Mouse (Mus musculus) liver, embryonic 11.5 days (tissue): Measurements from ENCODE around the gene Olfr288. TPM values are rescaled to one million over a fixed set of nuclear protein-coding genes. Genes with fewer than 3 reads are reported as not detected.

Experiments used
- ATAC-seq: fragments of 200-750 bp; cut with Nextera tagmentation; replicated peaks from 2 replicates; pipeline ENCODE4 v1.8.0; 2017; ENCODE audit warnings: moderate number of reproducible peaks, mild to moderate bottlenecking, moderate TSS enrichment, moderate library complexity; ENCODE audit not compliant: low FRiP score
- DNase-seq: peaks from one replicate; pipeline ENCODE4 v3.0.0-alpha.2; 2017; ENCODE audit warnings: low spot score
- H3K27ac ChIP-seq: fragments of 300-500 bp; sonication (generic); 2 replicates; pipeline ENCODE4 v1.5.1; 2014; ENCODE audit warnings: mild to moderate bottlenecking, low read depth, low read length, control low read depth
- H3K27me3 ChIP-seq: fragments of 300-500 bp; sonication (generic); replicated peaks from 2 replicates; pipeline ENCODE4 v1.6.1; 2014; ENCODE audit warnings: low read length, mixed read lengths; ENCODE audit not compliant: control insufficient read depth, insufficient read depth
- H3K36me3 ChIP-seq: fragments of 300-500 bp; sonication (generic); 2 replicates; pipeline ENCODE4 v1.6.1; 2014; ENCODE audit warnings: mild to moderate bottlenecking, low read length, moderate library complexity, mixed read lengths; ENCODE audit not compliant: control insufficient read depth, insufficient read depth
- H3K4me1 ChIP-seq: fragments of 300-500 bp; sonication (generic); replicated peaks from 2 replicates; pipeline ENCODE4 v1.6.1; 2014; ENCODE audit warnings: low read length, mixed read lengths; ENCODE audit not compliant: control insufficient read depth, insufficient read depth
- H3K4me2 ChIP-seq: fragments of 300-500 bp; sonication (generic); 2 replicates; pipeline ENCODE4 v1.6.1; 2014; ENCODE audit warnings: mild to moderate bottlenecking, control low read depth, moderate library complexity
- H3K4me3 ChIP-seq: fragments of 300-500 bp; sonication (generic); 2 replicates; pipeline ENCODE4 v1.5.1; 2014; ENCODE audit warnings: low read depth, low read length, control low read depth
- H3K9ac ChIP-seq: fragments of 300-500 bp; sonication (generic); 2 replicates; pipeline ENCODE4 v1.6.1; 2014; ENCODE audit warnings: low read depth, low read length, control low read depth
- H3K9me3 ChIP-seq: fragments of 300-500 bp; sonication (generic); 2 replicates; pipeline ENCODE4 v1.6.1; 2016; ENCODE audit warnings: low read length, inconsistent platforms, mixed read lengths; ENCODE audit not compliant: control insufficient read depth
- WGBS: fragments of 180-500 bp; shearing (Covaris S2); extraction: QIAGEN DNeasy Blood & Tissue Kit; methylation state at CpG from one replicate; pipeline ENCODE4 v1.1.7; 2014; 5-methylcytosine and 5-hydroxymethylcytosine counted together
- polyA plus RNA-seq: library from polyadenylated mRNA; unstranded; fragments of >200 nt; fragmentation: Nextera tagmentation; extraction: Ambion mirVana; gene quantifications from 2 replicates; pipeline ENCODE4 v1.2.1, GENCODE M21; 2014

Olfr288 gene
- polyA plus RNA-seq, 1 experiment from 2014 or later = not detected

DNA sequence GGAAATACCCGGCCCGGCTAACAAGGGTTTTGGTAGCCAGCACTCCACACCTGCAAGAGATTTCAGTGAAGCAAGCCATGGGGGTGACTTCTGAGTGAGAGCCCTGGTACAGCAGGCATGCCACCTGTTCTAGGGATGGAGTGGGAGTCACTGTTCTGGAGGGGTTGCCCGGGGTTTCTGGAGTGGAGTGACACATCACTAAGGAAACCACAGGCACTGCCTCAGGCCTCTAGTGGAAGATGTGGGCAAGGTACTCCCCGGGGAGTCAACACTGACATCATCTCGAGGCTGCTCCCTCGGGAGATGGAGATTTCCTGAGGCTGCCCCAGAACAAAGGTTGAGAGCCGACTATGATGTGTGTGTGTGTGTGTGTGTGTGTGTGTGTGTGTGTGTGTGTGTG is 25.0 kb downstream of the Olfr288 start:
- H3K27ac ChIP-seq = no peak overlapping the region
- peaks cover 77% of the 10 kb centered on the region for H3K27me3 ChIP-seq
- no peak overlapping the region for H3K4me3 ChIP-seq
- WGBS = 38% methylated on average over 7 of the region's 7 CpGs
- H3K36me3 ChIP-seq = no peaks in the 10 kb centered on the region
- ATAC-seq (no peak), DNase-seq (no peak)
- no peak overlapping the region for H3K9ac ChIP-seq
- H3K4me2 ChIP-seq = no peak overlapping the region
- H3K9me3 ChIP-seq = no peaks in the 10 kb centered on the region
- H3K4me1 ChIP-seq = no peaks in the 10 kb centered on the region

DNA sequence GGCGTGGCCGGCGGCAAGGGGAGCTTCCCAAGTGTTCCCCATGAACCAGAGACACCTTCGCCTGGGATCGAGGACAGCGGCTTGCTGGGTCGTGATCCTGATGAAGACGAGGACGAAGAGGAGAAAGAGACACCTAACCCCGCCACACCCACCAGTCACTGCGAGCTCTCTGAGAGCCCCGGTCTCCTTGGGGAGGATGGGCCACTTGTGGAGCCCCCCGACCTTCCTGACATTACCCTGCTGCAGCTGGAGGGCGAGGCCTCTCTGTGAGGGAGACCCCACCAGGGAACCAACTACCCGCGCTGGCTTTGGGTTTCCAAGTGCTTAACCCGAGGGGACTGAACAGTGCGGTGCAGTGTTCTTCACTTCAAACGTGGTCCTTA is 26.7 kb downstream of the Olfr288 start:
- no peak for ATAC-seq
- H3K27ac ChIP-seq = no peak overlapping the region
- no peak overlapping the region for H3K4me3 ChIP-seq
- peaks cover 80% of the 10 kb centered on the region for H3K27me3 ChIP-seq
- H3K4me2 ChIP-seq = no peak overlapping the region
- no peaks in the 10 kb centered on the region for H3K36me3 ChIP-seq
- H3K4me1 ChIP-seq = no peaks in the 10 kb centered on the region
- no peaks in the 10 kb centered on the region for H3K9me3 ChIP-seq
- DNase-seq = no peak
- WGBS = 6% methylated on average over 19 of the region's 19 CpGs
- H3K9ac ChIP-seq = no peak overlapping the region

DNA sequence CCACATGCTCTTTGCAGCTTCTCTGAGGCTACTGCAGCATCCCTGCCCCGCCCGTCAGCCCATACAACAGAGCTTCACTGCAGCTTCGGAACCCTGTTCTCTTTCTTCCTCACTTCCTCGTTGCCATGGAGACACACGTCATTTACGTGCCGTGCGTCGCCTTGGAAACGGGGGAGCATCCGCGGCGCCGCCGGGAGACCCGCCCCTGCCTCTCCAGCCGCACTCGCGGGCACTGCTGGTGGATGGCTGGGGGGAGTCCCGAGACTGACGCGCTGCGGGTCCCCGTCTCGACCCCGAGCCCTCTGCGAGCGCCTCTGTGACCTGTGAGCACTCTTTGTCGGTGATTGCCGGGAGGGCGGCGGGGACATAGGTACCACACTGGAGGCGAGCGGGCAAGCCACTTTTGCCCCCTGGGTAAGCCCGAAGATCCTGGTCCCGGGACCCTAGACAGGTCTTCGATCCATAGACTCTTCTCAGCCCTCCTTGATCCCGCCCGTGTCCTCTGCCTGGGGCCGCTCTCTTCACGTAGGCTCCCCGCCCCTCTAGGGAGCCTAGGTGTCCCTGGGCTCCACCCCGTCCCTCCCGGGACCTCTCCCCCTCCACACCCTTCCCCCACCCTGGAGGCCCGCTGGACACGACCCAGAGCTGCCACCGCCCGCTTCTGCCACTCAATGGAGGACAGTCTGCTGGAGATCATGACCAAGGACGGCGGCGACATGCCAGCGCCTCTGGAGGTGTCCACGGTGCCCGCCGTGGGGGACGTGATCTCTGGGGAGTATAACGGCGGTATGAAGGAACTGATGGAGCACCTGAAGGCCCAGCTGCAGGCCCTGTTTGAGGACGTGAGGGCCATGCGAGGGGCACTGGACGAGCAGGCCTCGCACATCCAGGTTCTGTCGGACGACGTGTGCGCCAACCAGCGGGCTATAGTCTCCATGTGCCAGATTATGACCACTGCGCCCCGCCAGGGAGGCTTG is 27.4 kb downstream of the Olfr288 start:
- peak overlapping the region; percentile 57 for H3K4me2 ChIP-seq
- H3K27me3 ChIP-seq = peaks cover 79% of the 10 kb centered on the region
- no peaks in the 10 kb centered on the region for H3K9me3 ChIP-seq
- WGBS = 3% methylated on average over 69 of the region's 69 CpGs
- H3K36me3 ChIP-seq = no peaks in the 10 kb centered on the region
- no peak overlapping the region for H3K27ac ChIP-seq
- no peak overlapping the region for H3K9ac ChIP-seq
- DNase-seq (peak; percentile 63), ATAC-seq (peak; percentile 18; the same call in 1 of the 2 replicates)
- peak overlapping the region; percentile 38 for H3K4me3 ChIP-seq
- H3K4me1 ChIP-seq = no peaks in the 10 kb centered on the region

DNA sequence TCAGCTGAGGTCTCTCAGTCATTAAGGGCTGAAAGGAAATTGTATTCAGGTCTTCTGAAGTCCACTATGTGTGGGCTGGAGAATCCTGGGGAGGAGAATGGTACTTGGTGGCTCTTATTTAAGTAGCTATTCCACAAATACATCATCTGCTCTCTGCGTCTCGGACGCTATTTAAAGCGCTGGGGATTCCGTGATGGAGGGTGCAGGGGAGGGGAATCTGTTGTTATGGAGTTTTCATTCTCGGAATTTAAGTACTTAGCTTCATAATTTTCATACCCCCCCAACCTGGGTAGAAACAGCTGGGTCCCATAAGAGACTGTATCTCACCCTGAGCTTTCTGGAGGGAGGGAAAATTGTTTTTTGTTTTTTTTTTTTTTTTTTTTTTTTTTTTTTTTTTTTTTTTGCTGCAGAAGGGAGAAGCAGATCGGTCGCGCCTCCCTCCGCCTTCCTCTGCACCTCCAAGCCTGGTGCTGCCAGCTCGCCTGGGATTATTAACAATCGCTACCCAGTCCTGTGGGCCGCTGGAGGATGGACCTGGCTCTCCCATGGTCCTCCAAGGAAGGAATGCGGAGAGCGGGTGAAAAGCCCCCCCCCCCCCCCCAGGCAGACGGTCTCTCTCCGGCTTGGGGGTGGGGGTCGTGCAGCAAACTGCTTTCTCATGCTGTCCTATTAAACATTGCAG is 28.2 kb downstream of the Olfr288 start, which contains the start of gene Ccdc184:
Ccdc184 (plus strand) TSS at position 196 of the 682 bp plus-strand sequence.
- Histone ChIP-seq H3K4me3 (peak within 1 kb of the TSS; percentile 38), H3K9me3 (no peaks in the 10 kb centered on the region), H3K9ac (no peak within 1 kb of the TSS), H3K4me1 (no peaks in the 10 kb centered on the region), H3K27ac (no peak within 1 kb of the TSS), H3K36me3 (no peaks in the 10 kb centered on the region), H3K4me2 (peak within 1 kb of the TSS; percentile 57), H3K27me3 (peaks cover 76% of the 10 kb centered on the region)
- 8% methylated on average over 18 of the region's 18 CpGs for WGBS
- no peak for ATAC-seq
- DNase-seq = no peak

DNA sequence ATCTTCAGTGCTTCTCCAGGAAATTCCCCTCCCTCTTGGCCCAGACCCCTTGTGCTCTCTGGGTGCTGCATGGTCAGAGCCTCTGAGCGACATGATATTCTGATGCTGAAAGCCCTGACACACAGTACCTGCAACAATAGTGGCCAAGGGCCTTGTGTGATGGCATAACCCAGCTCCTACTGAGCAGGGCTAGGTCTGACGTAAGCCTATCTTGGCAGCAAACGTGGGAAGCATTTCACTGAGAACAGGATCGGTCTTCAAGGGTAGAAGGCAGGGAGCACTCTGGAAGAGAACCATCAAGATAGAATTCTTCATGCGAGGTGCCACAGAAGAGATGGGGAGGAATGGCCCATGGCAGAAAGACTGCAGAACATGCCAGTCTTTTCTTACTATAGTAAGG is 29.8 kb downstream of the Olfr288 start, which contains the start of gene Asb8:
Asb8 (minus strand) TSS at position 101 of the 400 bp plus-strand sequence.
- Histone ChIP-seq H3K36me3 (no peaks in the 10 kb centered on the region), H3K27me3 (peaks cover 63% of the 10 kb centered on the region), H3K9me3 (no peaks in the 10 kb centered on the region), H3K4me2 (no peak within 1 kb of the TSS), H3K4me1 (no peaks in the 10 kb centered on the region), H3K9ac (no peak within 1 kb of the TSS), H3K4me3 (no peak within 1 kb of the TSS), H3K27ac (no peak within 1 kb of the TSS)
- no peak for DNase-seq
- WGBS = 68% methylated on average over 5 of the region's 5 CpGs
- ATAC-seq = no peak

DNA sequence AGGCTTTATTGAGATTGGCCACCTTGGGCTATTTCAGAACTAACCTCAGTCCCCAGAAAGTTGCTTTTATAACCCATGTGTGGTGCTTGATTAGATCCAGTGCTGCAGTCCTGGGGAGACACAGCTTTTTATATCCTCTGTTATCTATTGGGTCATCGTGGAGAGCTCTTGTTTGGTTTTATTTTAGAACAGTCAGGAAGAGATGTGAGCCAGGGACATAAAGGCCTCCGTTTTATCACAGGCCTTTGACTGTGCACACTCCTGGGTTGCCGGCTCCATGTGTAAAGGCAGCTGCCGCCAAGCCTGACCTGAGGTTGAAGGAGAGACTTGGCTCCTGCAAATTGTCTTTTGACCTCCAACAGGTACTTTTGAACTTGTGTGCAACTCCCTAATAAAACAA is 32.8 kb downstream of the Olfr288 start:
- Histone ChIP-seq H3K4me3 (no peak overlapping the region), H3K9me3 (no peaks in the 10 kb centered on the region), H3K27ac (no peak overlapping the region), H3K4me2 (no peak overlapping the region), H3K27me3 (peaks cover 34% of the 10 kb centered on the region), H3K9ac (no peak overlapping the region), H3K36me3 (no peaks in the 10 kb centered on the region), H3K4me1 (no peaks in the 10 kb centered on the region)
- DNase-seq = no peak
- WGBS = 51% methylated on average over 4 of the region's 4 CpGs
- ATAC-seq = no peak

DNA sequence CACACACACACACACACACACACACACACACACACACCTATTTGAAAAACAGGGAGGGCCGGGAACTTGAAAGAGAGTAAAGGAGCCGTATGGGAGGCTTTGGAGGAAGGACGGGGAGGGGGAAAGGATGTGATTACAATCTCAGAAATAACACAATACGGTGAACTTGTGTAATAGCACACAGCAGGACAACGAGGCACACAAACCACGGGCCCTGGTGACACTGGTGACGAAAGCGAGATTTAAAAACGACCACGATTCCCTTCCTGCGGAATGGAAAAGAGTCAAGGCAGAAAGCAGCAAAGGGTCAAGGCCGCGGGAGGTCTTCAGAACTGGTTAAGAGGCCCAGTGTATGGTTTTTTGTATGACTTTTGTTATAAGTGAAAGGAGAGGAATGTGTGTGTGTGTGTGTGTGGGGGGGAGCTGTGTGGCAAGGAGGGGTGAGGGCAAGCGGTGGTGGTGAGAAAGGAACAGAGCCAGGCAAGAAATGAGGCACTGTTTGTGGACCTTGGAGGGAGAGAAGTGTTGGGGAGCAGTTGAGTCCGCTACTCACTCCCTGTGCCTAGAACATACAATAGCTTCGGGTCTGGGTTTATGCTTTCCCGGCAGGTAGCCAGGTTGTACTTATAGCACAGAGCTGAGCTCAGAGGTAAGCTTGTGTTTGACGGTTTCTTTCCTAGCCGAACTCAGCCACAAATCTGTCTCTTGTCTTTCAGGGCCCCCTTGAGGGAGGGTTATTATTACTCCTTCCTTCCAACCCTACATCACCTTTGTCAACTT is 34.1 kb downstream of the Olfr288 start:
- Histone ChIP-seq H3K4me3 (no peak overlapping the region), H3K27me3 (peaks cover 20% of the 10 kb centered on the region), H3K36me3 (no peaks in the 10 kb centered on the region), H3K27ac (no peak overlapping the region), H3K9ac (no peak overlapping the region), H3K4me2 (no peak overlapping the region), H3K4me1 (no peaks in the 10 kb centered on the region), H3K9me3 (no peaks in the 10 kb centered on the region)
- 62% methylated on average over 19 of the region's 19 CpGs for WGBS
- no peak for DNase-seq
- no peak for ATAC-seq

DNA sequence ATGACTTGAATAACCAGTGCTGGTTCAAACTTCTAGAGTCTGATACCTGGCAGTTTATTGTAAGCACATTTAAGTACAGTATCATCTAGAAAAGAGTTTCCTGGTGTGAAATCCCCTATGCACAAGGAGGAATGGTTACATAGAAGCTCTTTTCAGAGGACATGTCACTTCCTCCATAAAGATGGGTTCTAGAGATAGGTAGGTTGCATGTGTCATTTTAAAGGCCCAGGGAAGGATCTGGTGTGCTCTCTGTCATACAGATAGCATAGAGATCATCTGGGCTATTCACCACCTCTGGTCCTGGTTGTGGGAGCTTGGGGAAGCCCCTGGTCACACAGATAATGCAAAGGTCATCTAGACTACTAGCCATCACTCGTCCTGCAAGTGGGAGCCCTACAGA is 38.1 kb downstream of the Olfr288 start:
- no peak for ATAC-seq
- H3K36me3 ChIP-seq = no peaks in the 10 kb centered on the region
- no peak overlapping the region for H3K4me3 ChIP-seq
- H3K4me1 ChIP-seq = no peaks in the 10 kb centered on the region
- no peaks in the 10 kb centered on the region for H3K9me3 ChIP-seq
- H3K9ac ChIP-seq = no peak overlapping the region
- peaks cover 4% of the 10 kb centered on the region; the same call in 1 of the 2 replicates for H3K27me3 ChIP-seq
- 37% methylated on average over 1 of the region's 1 CpGs for WGBS
- no peak overlapping the region for H3K4me2 ChIP-seq
- no peak overlapping the region for H3K27ac ChIP-seq
- DNase-seq = no peak
